ENCODE assay signal across 8 mouse cellular contexts in genomic region chr9:75409852-75410378, GRCm38 (mm10). TPM values are rescaled to one million over a fixed set of nuclear protein-coding genes. Genes with fewer than 3 reads are reported as not detected.
DNase-seq lines count a peak whose midpoint lies in the region; ATAC-seq and TF ChIP-seq lines count a peak whose summit lies in the region.

Gene Mapk6 (minus strand): TSS chr9:75410005.

- no peaks in the 10 kb centered on the region for H3K36me3 ChIP-seq in embryonic facial prominence, embryonic 11.5 days (replicated peaks; ENCODE audit: control insufficient read depth, insufficient read depth, low read depth, low read length)
- no peaks in the 10 kb centered on the region for H3K36me3 ChIP-seq in intestine, postnatal 0 days (ENCODE audit: control insufficient read depth, insufficient read depth)
- peaks cover 7% of the 10 kb centered on the region; the same call in 1 of the 2 replicates for H3K36me3 ChIP-seq in midbrain, embryonic 10.5 days

- H3K4me2 ChIP-seq in embryonic facial prominence, embryonic 11.5 days (ENCODE audit: low read depth, low read length) = peak within 1 kb of the TSS; percentile 73
- peak within 1 kb of the TSS; percentile 72 for H3K4me2 ChIP-seq in intestine, postnatal 0 days (replicated peaks; ENCODE audit: low read depth)

- ATAC-seq in embryonic facial prominence, embryonic 11.5 days (replicated peaks; ENCODE audit: insufficient number of reproducible peaks, low FRiP score, low TSS enrichment, low read depth) = peak; percentile 93
- ATAC-seq in granulocyte monocyte progenitor cell, adult 5-6 weeks (replicated peaks; ENCODE audit: poor library complexity, severe bottlenecking) = peak; percentile 68
- peak; percentile 91 for ATAC-seq in intestine, postnatal 0 days

- H3K4me1 ChIP-seq in embryonic facial prominence, embryonic 11.5 days (ENCODE audit: control insufficient read depth, insufficient read depth, low read length) = no peaks in the 10 kb centered on the region; the same call in 1 of the 2 replicates
- peaks cover 5% of the 10 kb centered on the region; the same call in 1 of the 2 replicates for H3K4me1 ChIP-seq in intestine, postnatal 0 days (replicated peaks; ENCODE audit: control insufficient read depth, insufficient read depth, low read length)
- H3K4me1 ChIP-seq in midbrain, embryonic 10.5 days = peaks cover 55% of the 10 kb centered on the region

- under 1% methylated on average over 58 of the region's 58 CpGs for WGBS in embryonic facial prominence, embryonic 11.5 days
- WGBS in intestine, postnatal 0 days = under 1% methylated on average over 43 of the region's 58 CpGs
- under 1% methylated on average over 58 of the region's 58 CpGs for WGBS in midbrain, embryonic 10.5 days

- no peaks in the 10 kb centered on the region for H3K27me3 ChIP-seq in embryonic facial prominence, embryonic 11.5 days (ENCODE audit: control insufficient read depth, insufficient read depth, low read length)
- H3K27me3 ChIP-seq in intestine, postnatal 0 days (replicated peaks; ENCODE audit: control insufficient read depth, insufficient read depth, low read length) = no peaks in the 10 kb centered on the region
- H3K27me3 ChIP-seq in midbrain, embryonic 10.5 days (ENCODE audit: low read depth, poor library complexity, severe bottlenecking) = no peaks in the 10 kb centered on the region; the same call in 1 of the 2 replicates

- H3K4me3 ChIP-seq in embryonic facial prominence, embryonic 11.5 days (ENCODE audit: low read depth, low read length) = peak within 1 kb of the TSS; percentile 95
- H3K4me3 ChIP-seq in intestine, postnatal 0 days (ENCODE audit: low read depth, low read length) = peak within 1 kb of the TSS; percentile 92
- H3K4me3 ChIP-seq in midbrain, embryonic 10.5 days = peak within 1 kb of the TSS; percentile 92

- peak within 1 kb of the TSS; percentile 98 for H3K27ac ChIP-seq in embryonic facial prominence, embryonic 11.5 days (replicated peaks; ENCODE audit: low read depth, low read length)
- peak within 1 kb of the TSS; percentile 99 for H3K27ac ChIP-seq in intestine, postnatal 0 days (ENCODE audit: low read depth, low read length)
- H3K27ac ChIP-seq in midbrain, embryonic 10.5 days (replicated peaks) = peak within 1 kb of the TSS; percentile 100

- peak within 1 kb of the TSS; percentile 95 for H3K9ac ChIP-seq in embryonic facial prominence, embryonic 11.5 days (replicated peaks; ENCODE audit: low read length)
- H3K9ac ChIP-seq in intestine, postnatal 0 days (ENCODE audit: low read depth, low read length) = peak within 1 kb of the TSS; percentile 97

- H3K9me3 ChIP-seq in embryonic facial prominence, embryonic 11.5 days (replicated peaks; ENCODE audit: control insufficient read depth, low read length) = no peaks in the 10 kb centered on the region
- no peaks in the 10 kb centered on the region for H3K9me3 ChIP-seq in intestine, postnatal 0 days (ENCODE audit: control insufficient read depth)
- H3K9me3 ChIP-seq in midbrain, embryonic 10.5 days (replicated peaks) = no peaks in the 10 kb centered on the region

- peak; percentile 98 for DNase-seq in adrenal gland, postnatal 25 days
- DNase-seq in embryonic facial prominence, embryonic 11.5 days (ENCODE audit: low spot score) = peak; percentile 95
- peak; percentile 97 to 99 for DNase-seq in left cerebral cortex, postnatal 36 days (ENCODE audit: low spot score in 2 of 2)
- DNase-seq in midbrain, embryonic 10.5 days (ENCODE audit: low spot score) = peak; percentile 96
- peak; percentile 94 to 95 for DNase-seq in right cerebral cortex, postnatal 36 days (ENCODE audit: low spot score in 2 of 2)
- DNase-seq in yolk sac, embryonic 10.5 days (ENCODE audit: low spot score) = peak; percentile 93

- TF ChIP-seq CTCF in intestine, postnatal 0 days (IDR thresholded peaks at IDR 0.05; ENCODE audit: low read depth) = peak; percentile 39

- intact Hi-C loops in left cerebral cortex, postnatal 36 days (cut with DNase I) = loop anchor here (1.0 to 5.0 kb wide), 2 partner anchors 31 to 88 kb away; partner anchors contain the start of gene Leo1

RNA-seq across cellular contexts. Expression of gene Mapk6, which starts in this region (rescaled TPM):
- 35.2 and 35.8 TPM in 2 replicates for total RNA-seq in adrenal gland, postnatal 25 days (2021)
- polyA plus RNA-seq in embryonic facial prominence, embryonic 11.5 days (2014; fragmentation: Nextera tagmentation; extraction: Ambion mirVana) = 142 and 152 TPM in 2 replicates
- 42.4 and 47.8 TPM in 2 replicates for total RNA-seq in granulocyte monocyte progenitor cell, adult 5-6 weeks (2014; fragmentation: Nextera tagmentation)
- 59.2 and 71.6 TPM in 2 replicates for total RNA-seq in granulocyte monocyte progenitor cell, adult 5-6 weeks (2017)
- polyA plus RNA-seq in intestine, postnatal 0 days (2015; fragmentation: Nextera tagmentation; extraction: Ambion mirVana) = 36.6 and 39.2 TPM in 2 replicates
- total RNA-seq in left cerebral cortex, postnatal 36 days (2021) = 10 to 100 TPM; 67.8 to 74.3 TPM
- 138 and 156 TPM in 2 replicates for polyA plus RNA-seq in midbrain, embryonic 10.5 days (2016; fragmentation: Nextera tagmentation; extraction: Ambion mirVana)

Comparison
In these comparisons a context has a peak if more than half of its experiments do, and no peak if none do; other contexts are left out.
1. Peak in every context shown above with its lines: DNase-seq, ATAC-seq, H3K4me3 ChIP-seq and H3K27ac ChIP-seq.